Mouse (Mus musculus) erythroblast, embryonic 14.5 days (primary cell): ENCODE results near the gene Slc9a8.

Experiments used
- GATA1 ChIP-seq: IDR thresholded peaks from 2 replicates; pipeline ENCODE4 v1.6.1; 2012; ENCODE audit warnings: low read length, inconsistent platforms, mixed read lengths
- TAL1 ChIP-seq: IDR thresholded peaks from 3 replicates; pipeline ENCODE4 v1.6.1; 2012; ENCODE audit warnings: low read length, inconsistent platforms, mixed read lengths

- TF ChIP-seq GATA1 (no peak), TAL1 (no peak)
Observed at GRCm38 (mm10) chr2:167485501-167486377, 64.2 kb downstream of the Slc9a8 start.
